Mouse (Mus musculus) spleen, postnatal 14 days (tissue): ENCODE data around the gene 1700023F06Rik.
A peak's percentile ranks its signal among the peaks of the same experiment; 100 is the strongest.

Source experiments
- DNase-seq, 2 experiments: peaks; one replicate each; pipeline ENCODE4 v3.0.0; 2021 to 2022; ENCODE audit warnings: low spot score in 2 of 2

The 1700023F06Rik gene

DNA sequence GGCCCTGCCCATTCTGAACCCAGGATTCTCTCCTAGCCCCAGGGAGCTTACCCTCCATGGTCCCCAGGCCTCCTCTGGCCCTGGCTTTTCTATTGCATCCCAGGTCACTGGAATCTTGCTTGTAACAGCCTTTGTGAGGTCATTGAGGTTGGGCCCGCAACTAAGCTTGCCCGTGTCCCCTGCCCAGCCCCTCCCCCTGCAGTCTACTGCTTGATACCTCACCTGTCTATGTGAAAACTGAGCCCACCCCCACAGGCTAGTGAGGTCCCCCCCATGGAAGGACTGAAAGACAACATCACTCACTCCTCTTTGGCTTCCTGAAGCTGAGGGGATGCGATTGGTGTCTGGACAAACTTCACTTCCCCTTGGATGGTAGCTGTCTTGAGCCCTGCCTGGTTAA is at the start of gene 1700023F06Rik:
TSS of gene 1700023F06Rik (minus strand) at position 101 of the 400 bp plus-strand sequence.
- no peak for DNase-seq

DNA sequence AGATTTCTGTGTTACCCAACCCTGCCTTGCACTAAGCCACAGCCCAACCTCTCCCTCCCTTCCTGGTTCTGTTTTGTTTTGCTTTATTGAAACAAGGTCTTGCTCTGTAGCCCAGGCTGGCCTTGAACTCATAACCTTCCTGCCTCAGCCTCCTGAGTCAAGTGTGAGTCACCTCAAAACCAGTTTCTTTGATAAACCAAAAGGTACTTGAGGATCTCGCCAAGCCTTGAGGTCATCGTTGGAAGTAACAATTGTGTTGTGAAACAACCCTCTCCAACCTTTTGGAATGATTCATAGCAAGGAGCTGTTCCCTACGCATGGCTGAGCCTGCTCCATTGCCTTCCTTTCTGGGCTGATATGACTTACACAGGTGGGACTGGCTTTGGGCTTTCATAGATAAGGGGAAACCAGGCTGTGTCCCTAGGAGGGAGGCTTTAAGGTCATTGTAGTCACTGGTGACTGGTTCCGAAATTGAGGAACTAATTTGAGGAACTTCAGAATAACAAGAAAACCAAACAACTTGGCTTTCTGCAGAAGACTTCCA is 49.7 kb upstream of the 1700023F06Rik start:
- no peak for DNase-seq

DNA sequence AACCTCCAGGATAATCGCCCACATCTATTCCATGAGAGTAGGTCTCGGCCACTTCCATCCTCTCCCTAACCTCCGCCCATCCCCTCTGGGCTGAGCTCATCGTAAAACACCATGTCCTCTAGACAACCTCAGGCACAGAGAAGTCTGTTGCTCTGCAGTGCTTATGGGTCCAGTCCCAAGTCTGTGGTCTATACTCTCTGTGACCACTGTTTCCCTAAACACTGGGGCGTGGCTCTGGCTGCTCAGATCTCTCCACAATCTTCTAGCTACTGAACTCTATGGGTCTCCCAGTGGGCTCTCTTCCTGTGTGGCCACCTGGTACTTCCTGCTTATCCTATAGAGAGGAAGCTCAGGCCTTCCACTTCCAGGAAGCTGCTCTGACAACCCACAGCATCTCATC is 45.2 kb upstream of the 1700023F06Rik start:
- no peak for DNase-seq

- no peak for DNase-seq
Measured at GRCm38 (mm10) chr11:103252380-103252779, 44.0 kb upstream of the 1700023F06Rik start.

DNA sequence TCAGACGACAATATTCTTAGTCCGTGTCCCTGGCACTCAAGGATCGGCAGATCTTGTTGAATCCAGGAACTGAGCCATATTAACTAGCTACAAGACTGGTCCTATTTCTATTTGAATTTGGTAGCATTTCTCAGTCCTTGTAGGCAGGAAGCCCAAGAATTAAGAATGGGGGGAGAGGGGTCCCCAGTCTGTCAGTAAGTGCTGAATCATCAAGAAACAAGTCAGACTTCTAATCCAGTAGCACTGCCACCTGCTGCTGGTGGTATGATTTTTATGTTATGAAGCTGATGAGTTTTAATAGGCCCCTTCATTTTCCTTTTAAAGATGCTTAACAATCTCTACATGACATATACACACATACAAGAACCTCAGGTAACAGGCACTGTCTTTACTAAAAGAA is 42.0 kb upstream of the 1700023F06Rik start:
- no peak for DNase-seq

DNA sequence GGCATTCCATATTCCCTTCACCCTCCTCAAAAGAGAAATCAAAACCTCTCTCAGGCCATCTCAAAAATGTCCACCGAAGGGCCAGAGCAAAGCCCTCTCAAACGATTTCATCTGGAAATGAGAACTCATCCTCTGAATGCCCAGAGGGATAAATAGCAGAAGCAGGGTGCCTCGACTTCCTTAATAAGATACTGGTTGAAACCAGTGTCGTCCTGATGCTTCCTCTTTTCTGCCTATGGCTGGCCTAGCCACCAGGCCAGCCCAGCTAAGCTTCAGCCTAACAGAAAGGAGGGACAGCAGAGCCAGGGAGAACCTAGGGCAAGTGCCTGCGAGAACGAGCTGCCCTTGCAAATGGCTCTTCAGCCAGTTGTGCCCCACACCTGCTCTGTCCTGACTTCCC is 41.2 kb upstream of the 1700023F06Rik start:
- DNase-seq: no peak

GRCm38 (mm10) chr11:103248837-103249236 is 40.5 kb upstream of the 1700023F06Rik start:
- DNase-seq: no peak

- DNase-seq: peak in 1 of 2 experiments; percentile 31
Measured at GRCm38 (mm10) chr11:103247504-103248177, 39.3 kb upstream of the 1700023F06Rik start.

GRCm38 (mm10) chr11:103246731-103247290 is 38.5 kb upstream of the 1700023F06Rik start:
- no peak for DNase-seq

GRCm38 (mm10) chr11:103246081-103246730 is 37.8 kb upstream of the 1700023F06Rik start:
- DNase-seq: no peak

DNA sequence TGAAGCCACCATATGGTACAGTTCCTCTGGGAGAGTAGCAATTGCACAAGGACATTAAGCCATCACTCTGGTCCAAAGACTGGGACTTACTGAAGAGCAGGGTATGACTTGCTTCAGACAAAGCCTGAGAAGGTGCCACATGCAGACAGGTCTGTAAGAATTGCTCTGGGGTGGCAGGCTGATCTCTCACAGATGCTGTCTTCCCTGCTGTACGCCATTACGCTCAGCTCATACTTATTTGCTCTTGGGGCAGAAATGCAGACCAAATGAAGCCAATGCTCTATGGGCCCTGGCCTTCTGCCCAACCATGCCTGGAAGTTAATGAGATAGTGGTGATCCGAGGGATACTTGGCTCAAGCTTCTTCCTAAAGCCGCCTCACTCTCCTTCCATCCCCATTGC is 36.5 kb upstream of the 1700023F06Rik start:
- DNase-seq: no peak

- no peak for DNase-seq
Measured at GRCm38 (mm10) chr11:103240740-103241139, 32.4 kb upstream of the 1700023F06Rik start.

- no peak for DNase-seq
Measured at GRCm38 (mm10) chr11:103237757-103238156, 29.4 kb upstream of the 1700023F06Rik start.

- no peak for DNase-seq
Measured at GRCm38 (mm10) chr11:103236903-103237302, 28.5 kb upstream of the 1700023F06Rik start.

- DNase-seq: no peak
Measured at GRCm38 (mm10) chr11:103236431-103236830, 28.1 kb upstream of the 1700023F06Rik start.

DNA sequence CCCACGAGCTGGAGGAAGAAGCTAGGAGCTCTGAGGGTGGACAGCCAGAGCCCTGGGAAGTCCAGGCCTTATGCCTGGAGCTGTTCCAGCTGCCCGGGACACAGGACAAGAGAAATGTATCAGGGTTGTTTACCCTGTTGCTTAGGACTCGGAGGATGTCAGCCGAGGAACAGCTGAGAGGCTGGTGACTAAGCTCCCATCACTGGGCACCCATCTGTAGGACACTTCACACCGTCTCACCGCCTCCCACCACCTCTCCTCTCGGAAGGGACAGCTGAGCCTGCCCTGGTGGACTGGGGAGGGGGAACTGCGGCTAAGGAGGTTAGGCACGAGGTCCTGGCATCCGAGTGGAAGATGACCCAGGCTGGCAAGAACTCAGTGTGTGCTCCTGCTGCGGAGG is 27.3 kb upstream of the 1700023F06Rik start:
- DNase-seq: no peak

GRCm38 (mm10) chr11:103234447-103234846 is 26.1 kb upstream of the 1700023F06Rik start:
- no peak for DNase-seq

DNA sequence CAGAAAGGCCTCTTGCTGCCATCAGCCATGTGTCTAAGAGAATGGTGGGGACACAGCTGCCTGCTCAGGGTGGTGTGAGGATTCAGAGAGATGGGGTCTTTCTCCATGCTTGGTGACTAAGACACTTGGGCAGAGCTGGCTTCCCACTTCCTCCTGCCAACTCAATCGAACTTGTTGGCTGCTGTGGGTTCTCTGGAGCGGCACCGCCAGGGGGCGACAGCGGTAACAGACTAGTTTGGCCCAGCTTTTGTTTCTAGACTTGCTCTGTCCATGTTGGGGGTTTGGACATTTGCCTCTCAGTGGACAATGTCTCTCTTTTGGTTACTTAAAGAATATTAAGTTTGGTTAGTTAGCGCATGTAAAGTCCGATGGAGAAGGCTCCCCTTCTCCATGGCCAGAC is 24.6 kb upstream of the 1700023F06Rik start:
- DNase-seq: peak; percentile 59 to 75

DNA sequence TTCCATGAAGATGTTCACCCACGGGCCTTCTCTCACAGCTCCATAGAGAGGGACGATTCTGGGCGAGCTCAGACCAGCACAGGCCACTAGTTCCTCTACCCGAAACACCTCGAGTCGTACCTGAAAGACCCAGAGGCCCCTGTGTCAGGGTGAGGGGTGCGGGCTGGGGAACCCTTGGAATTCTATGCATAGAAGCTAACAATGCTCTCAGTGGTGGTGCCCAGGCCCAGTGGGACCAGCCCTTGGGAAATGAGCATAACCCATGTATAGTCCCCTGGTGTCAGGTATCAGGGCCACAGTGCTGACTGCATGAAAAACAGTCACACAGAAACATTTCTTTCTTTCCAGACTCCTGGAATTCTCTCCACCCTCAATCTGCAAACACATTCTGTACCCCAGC is 23.0 kb upstream of the 1700023F06Rik start:
- no peak for DNase-seq

GRCm38 (mm10) chr11:103230626-103231025 is 22.3 kb upstream of the 1700023F06Rik start:
- DNase-seq: no peak

- no peak for DNase-seq
Measured at GRCm38 (mm10) chr11:103229608-103230007, 21.2 kb upstream of the 1700023F06Rik start.

GRCm38 (mm10) chr11:103223951-103224456 is 15.6 kb upstream of the 1700023F06Rik start:
- DNase-seq: no peak

GRCm38 (mm10) chr11:103223444-103223843 is 15.1 kb upstream of the 1700023F06Rik start:
- DNase-seq: no peak
